Mouse (Mus musculus) layer of hippocampus, postnatal 14 days (tissue): ENCODE measurements around the gene Tcaf2. TPM values are rescaled to one million over a fixed set of nuclear protein-coding genes. Genes with fewer than 3 reads are reported as not detected.

Source experiments
- DNase-seq, 2 experiments: peaks; one replicate each; pipeline ENCODE4 v3.0.0; 2021 to 2022; ENCODE audit warnings: low spot score in 2 of 2, mixed read lengths in 1 of 2
- total RNA-seq, 2 experiments: library from RNA; stranded (reverse); gene quantifications; 2 replicates each; pipeline ENCODE4 v1.2.3; 2021

Tcaf2 gene
- total RNA-seq, 2 experiments from 2014 or later: 1.0 to 1.1 TPM

DNA sequence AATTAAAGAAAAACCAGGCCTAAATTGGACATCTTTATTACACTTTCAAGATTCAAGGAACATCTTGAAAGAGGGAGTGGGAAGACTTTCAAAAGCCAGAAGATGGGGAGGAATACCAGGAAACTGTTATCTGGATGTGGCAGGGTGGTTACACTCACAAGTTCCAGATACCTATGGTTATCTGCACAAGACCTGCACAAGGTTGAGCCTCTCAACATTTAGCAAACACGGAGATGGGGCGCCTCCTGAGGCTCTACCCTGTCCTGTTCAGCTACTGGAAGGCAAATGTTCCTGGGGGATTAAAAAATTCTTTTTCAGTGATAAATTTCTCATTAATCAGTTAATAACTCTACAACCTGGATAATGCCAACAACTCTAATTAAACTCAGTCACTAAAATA, 67.6 kb downstream of the Tcaf2 start:
- DNase-seq: no peak

Other genes starting within 250 kb of the Tcaf2 start
- not detected for gene Tas2r143, start 245.0 kb downstream of the Tcaf2 start, total RNA-seq
- under 1 TPM in 1 of 2 experiments, not detected in 1; 0.36 TPM for gene Tas2r135, start 239.8 kb downstream of the Tcaf2 start, total RNA-seq
- gene Tas2r126, start 210.7 kb downstream of the Tcaf2 start, total RNA-seq: not detected
- not detected for gene Olfr458, start 180.1 kb downstream of the Tcaf2 start, total RNA-seq
- gene Olfr457, start 168.9 kb downstream of the Tcaf2 start, total RNA-seq: not detected
- gene Olfr456, start 158.0 kb downstream of the Tcaf2 start, total RNA-seq: not detected
- not detected for gene Olfr455, start 97.7 kb downstream of the Tcaf2 start, total RNA-seq
- not detected for gene Tcaf3, start 47.6 kb downstream of the Tcaf2 start, total RNA-seq
- 100 to 1,000 TPM; 210 to 212 TPM for gene Tcaf1, start 64.8 kb upstream of the Tcaf2 start, total RNA-seq
- gene Olfr453, start 94.1 kb upstream of the Tcaf2 start, total RNA-seq: not detected
- gene Olfr38, start 111.2 kb upstream of the Tcaf2 start, total RNA-seq: not detected
- gene Olfr452, start 139.8 kb upstream of the Tcaf2 start, total RNA-seq: not detected
- not detected for gene Olfr450, start 166.7 kb upstream of the Tcaf2 start, total RNA-seq
- gene Olfr449, start 189.1 kb upstream of the Tcaf2 start, total RNA-seq: not detected
- gene Olfr448, start 245.2 kb upstream of the Tcaf2 start, total RNA-seq: not detected